Mouse (Mus musculus) kidney, adult 18-20 months (tissue): ENCODE data around the gene Tor1a.

ENCODE experiments used
- DNase-seq: peaks from one replicate; pipeline ENCODE4 v3.0.0; 2021

Tor1a gene

DNA sequence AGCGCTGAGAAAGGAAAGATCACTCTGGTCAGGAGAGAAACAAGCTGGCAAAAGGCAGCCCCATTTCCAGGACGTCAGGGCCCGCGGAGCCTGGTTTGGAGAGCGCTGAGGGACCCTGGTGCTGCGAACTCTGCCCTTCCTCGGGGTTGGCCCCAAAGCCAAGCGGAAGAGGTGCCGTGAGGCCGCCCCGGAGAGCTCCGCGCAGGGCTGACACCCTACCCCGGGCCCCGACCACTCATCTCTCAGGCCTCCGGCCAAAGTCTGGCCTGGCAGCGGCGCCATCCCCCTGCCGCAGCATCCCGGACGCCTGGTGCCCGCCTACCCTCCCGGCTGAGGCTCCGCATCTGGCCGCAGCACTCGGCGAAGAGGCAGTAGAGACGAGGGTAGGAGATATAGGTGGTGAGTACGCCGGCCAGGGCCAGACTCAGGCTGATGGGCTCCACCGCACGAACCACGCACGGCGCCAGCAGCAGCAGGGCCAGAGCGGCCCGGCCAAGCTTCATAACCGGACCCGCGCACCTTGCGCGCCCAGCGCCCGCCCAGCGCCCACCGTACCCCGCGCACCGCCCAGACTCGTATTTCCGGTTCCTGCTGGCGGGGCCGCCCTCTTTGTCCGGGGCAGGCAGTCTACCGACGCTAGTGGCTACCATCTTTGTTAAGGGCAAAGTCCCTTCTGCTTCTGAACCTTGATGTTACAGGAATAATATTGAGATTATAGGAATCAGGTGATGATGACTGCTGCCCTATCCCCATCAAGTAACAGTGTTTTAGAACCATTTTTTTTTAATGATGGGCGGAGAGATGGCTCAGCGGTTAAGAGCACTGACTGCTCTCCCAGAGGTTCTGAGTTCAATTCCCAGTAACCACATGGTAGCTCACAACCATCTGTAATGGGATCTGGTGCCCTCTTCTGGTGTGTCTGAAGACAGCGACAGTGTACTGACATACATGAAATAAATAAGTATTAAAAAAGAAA lies at the start of gene Tor1a:
Tor1a (minus strand) TSS at position 582 of the 976 bp plus-strand sequence.
- peak; percentile 90 for DNase-seq

DNA sequence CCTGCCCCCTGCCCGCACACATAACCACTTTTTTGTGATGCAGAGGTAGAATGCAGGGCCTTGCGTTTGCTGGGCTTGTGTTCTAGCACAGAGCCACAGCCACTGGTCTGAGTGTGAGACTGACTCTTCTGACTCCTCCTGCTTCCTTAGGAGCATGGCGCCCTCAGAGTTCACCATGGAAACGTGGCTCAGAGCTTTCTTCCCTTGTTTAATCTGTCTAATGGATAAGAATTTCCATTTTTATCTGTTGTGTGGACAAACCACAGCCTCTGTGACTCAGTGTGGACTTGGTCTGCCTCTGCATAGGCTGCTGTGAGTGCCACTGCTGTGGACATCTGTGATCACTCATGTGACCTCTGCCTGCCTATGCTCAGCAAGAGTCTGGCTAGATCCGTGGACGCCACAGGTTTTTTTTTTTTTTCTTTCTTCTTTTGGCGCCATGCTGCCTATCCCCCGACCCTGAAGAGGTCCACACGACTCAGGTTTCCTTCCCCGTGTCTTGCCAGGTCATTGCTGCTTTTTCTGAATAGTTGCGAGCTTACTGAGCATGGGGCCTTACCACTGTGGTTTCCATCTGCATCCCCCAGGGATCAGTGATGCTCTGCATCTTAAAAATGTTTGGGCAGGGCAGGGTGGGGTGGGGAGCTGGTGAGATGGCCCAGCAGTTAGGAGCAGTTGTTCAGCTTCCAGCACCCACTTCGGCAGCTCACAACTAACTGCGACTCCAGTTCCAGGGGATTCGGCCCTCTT lies 45.8 kb upstream of the Tor1a start:
- DNase-seq: no peak

DNA sequence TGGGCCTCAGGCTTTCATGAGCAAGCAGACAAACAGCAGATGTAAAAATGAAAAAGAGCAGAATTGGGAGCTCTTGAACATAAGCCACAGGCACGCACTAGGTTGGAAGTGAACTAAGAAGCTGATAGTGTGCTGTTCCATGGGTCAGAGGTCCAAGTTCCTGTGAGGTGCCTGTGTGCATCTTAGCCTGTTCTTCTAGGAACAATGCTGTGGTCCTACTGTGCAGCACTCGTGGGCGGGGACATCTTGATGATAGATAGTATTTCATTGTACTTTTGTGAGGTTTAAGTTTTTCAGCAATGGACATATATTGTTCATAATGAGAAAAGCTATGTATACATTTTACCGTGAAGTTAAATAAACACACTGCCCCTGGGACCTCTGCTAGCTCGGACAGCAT lies 39.5 kb upstream of the Tor1a start:
- DNase-seq: no peak

DNA sequence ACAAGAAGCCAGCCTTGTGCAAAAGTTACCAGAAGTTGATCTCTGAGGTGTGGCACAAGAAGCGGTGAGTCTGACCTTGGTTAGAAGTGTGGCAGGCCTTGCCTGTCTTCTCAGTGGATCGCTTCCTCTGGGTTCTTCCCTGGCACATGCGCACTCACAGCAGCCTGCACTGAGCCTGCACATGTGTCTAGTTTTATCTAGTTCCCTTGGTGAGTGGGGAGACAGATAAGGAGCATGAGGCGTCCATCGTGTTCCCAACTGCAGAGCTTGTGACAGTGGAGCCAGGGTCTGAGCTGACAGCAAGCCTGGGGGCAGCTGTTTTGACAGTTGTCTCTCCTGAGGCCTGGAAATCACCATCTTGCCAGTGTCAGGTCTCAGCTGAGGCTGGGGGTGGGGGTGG lies 38.7 kb upstream of the Tor1a start:
- no peak for DNase-seq

DNA sequence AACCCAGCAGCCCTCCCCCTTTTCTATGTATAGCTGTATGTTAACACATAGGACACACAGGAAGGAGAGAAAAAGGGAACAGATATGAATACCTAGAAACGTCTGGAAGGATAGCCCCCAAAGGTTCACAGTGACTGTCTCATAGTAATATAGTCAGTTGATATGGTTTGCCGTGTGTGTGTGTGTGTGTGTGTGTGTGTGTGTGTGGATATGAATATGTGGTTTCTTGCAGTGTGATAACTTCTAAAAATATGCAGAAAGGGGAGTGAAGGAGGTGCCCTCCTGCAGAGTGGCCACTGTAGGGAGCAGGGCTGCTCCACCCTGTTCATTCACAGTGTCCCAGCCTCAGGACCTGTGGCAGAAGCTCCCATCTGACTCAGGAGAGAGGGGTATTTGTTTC lies 37.7 kb upstream of the Tor1a start:
- DNase-seq: no peak

DNA sequence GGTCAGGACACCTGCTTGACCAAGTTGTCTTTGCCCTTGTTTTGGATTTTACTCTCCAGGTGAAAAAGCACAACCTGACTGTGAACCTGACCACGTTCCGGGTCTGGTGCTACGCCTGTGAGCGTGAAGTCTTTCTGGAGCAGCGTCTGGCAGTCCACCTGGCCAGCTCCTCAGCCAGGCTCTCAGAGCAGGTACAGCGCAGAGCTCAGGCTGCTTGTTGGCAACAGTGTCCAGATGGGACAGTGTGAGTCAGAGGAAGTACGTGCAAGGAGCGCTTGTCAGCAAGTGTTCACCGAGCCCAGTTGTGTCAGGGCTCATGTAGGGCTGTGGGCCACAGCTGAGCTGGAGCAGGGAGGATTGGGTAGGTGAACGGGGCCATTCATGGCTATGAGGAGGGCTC lies 35.1 kb upstream of the Tor1a start:
- no peak for DNase-seq

DNA sequence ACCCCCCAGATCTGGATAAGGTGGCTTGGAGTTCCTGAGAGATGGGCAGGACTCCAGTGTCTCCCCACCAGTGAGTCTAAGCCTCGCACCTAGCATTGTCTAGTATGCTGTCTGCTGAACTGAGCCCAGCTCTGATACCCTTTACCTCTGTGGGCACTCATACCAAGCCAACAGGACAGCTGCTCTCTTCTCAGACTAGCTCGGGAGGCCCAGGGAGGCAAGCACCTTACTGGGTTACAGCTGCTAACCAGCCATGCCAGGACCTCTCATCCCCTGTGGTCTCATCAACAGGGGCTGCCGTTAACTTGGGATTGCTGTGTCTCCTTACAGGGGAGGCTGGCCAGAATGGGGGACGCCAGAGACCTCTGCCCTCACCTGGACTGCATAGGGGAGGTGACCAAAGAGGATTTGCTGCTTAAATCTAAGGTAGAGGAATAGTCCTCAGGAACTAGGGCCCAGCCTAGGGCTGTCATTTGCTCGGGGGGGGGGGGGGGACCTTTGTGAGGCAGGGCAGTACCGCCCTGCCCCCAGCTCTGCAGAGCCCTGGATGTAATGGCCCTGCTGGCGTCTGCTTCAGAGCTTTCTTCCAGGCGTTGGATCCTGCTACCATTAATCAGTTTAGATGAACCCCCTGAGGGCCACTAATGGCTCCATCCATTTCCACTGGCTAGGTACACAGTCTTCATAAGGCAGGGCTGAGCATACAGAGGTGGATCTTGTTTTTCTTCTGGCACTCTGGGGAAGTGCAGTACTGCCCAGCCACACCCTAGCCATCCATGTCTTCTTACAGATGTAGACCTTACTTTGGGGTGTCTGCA lies 30.9 kb upstream of the Tor1a start:
- DNase-seq: no peak

DNA sequence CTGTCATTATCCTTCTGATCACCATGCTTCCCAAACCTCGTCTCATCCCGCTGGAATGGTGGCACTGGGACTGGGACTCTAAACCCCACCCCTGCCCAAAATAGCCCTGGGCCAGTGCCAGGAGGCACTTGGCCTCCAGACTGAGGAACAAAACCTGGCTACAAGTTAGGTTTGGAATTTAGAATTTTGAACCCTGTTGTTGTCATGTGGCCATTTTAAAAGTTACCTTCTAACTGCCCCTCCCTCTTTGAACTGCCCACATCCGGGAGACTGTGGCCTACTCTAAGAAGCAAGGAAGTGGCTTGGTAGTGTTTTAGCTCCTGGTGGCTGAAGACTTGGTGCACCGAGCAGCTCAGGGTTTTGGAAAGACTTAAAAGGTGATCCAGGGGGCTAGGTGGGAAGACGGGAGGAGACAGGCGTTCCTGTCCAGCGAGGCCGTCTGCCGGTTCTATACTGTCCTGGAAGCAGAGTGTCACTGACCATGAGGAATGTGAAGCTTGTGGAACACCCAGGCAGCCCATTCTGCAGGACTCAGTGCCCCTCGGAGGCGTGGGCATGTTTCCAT lies 27.8 kb upstream of the Tor1a start:
- DNase-seq: peak; percentile 53

DNA sequence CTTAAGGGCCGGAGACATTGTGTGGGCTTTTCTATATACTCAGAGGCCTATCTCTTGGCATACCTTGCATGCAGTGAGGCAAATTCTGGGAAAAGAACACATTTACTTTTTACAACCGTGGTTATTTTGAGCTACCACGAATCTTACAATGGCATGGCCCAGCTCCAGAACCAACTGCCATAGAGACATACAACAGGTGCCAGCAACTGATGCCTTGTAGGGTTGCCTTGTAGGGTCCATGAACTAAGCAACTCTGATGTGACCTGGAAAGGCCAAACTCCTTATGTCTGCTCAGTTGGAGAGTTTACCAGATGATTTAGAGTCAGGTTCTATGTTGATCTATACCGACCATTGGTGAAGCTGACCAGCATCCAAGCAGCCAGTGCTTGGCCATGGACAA lies 27.1 kb upstream of the Tor1a start:
- DNase-seq: no peak

DNA sequence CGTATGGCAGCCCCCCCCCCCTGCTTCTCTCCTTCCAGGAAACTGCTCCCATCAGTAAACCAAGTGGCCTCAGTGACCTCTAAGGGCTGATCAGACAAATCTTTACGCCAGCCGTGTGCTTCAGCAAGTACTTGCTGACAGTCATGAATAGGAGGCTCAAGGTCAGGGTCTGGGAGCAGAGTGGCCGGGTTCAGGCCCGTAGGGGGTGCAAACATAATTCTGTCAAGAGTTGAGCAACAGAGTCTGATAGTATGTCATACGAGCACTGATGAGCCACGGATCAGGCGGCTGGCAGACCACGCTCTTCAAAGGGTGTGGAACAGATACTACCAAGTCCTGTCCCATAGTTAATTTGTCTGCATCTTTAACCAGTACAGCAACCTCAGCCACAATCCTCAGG lies 22.5 kb upstream of the Tor1a start:
- DNase-seq: no peak

DNA sequence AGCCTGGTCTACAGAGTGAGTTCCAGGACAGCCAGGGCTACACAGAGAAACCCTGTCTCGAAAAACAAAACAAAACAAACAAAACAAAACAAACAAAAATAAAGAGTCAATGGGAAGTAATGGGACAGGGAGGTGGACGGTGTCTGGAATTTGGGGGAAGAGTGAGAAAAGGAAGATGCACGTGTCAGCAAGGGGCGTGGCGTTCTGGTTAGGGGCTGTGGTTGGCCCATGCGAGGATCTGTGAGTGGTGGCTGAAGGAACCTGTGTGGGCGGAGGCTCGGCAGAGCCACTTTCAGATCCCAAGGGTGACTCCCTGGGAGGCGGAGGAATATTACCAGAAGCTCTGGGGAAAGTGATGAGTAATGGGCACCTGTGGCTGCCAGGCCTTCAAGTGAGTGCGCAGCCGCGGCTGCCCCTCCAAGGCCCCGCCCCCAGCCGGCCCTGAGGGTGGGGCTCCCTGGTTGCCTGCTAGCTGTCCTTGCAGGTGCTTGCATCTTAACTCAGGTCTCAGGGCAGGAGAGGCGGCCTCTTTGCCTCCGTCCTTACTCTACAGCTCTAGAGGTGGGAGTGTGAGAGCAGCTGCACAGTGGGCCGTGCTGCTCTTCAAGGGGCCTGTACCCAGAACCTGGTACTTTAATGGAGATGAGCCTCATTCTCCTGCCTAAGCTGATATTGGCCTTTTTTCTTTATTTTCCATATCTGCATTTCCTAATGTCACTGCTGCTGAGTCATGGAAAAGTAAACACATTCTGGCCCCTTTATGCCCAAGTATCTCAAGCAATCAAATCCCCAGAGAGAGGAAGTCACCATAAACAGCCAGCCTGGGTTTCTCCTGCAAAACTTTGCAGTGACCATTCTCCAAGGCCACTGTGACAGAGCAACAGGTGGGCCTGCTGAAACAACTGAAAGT lies 17.6 kb upstream of the Tor1a start:
- DNase-seq: peak; percentile 61

DNA sequence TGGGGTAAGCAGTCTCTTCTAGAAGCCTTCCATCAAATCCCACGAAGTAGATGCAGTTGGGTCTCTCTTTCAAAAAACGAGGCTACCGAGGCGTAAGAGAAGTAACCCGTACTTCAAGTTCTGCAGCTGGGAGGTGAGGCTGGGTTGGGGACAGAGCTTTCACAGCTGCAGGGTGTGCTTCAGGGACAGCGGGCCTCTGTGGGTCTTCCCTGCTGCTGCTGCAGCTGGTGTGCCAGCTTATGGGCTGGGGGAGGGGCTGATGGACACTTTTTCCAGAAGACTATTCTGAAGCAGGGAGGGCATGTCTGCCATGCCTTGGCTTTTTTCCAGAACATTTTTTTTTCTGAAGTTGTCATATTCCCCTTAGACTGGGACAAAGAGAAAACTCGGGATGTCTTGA lies 15.3 kb upstream of the Tor1a start:
- no peak for DNase-seq

DNA sequence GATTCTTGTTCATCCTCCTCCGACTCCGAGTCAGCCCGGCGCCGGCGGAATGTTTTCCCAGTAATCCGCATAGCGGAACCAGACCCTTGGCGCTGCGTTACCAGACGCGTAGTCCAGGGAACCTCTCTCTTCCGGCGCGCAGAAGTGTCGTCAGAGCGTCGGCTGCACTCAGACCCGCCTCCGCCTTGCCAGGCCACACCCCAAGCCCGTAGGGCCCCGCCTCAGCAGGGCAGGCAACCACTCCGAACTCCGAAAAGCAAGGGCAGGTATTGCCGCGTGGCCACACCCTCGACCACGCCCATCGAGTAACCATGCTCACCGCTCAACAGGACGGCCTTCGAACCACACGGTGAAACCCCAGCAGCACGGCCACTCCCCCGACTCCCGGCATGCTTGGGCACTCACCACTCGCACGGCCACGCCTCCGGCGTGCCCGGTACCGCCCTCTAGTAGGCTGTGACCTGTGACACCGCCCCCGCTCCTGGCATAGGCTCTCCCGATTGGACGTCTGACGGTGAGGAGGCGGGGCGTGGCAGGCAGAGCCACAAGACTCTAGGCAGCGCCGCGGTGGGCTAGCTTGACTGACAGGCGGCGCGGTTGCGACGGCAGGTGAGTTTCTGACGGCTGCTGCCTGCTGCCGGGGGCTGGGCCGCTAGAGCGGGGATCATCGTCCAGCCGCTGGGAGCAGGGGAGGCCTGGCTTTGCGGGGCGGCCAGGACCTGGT lies 14.2 kb upstream of the Tor1a start, which contains the start of the genes BC005624 and Usp20:
BC005624 (minus strand) TSS at position 412 of the 724 bp plus-strand sequence.
Usp20 (plus strand) TSS at position 490 of the 724 bp plus-strand sequence.
- DNase-seq: peak; percentile 99

DNA sequence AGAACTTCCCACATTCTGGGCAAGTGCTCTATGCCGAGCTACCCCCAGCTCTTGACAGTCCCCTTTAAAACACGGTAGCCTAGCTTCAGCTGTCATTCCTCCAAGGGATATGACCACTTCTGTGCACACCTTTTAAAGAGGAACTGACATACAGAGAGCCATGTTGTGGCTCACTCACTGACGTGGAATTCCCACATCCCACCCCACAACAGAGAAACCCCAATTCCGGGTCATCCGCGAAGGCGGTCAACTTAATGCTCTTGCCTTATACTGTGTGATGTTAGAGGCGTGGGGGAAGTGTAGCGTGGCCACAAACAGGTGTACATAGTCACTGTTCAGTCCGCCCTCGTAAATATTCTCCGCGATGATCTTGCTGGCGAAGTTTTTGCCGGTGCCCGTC lies 907 bp downstream of the Tor1a start:
- no peak for DNase-seq

DNA sequence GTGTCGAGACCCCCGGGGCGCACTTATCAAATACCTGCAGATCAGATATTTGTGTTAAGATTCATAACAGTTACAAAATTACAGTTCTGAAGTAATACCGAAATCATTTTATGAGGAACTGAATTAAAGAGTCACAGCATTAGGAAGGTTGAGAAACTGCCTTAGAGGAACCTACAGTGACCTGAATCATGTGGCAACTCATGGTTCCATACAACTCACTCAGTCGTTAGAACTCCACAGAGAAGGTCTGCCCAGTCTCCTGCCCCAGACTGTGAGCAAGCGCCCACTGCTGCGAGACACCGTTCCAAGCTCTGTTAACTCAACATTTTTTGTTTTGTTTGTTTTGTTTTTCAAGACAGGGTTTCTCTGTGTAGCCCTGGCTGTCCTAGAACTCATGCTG lies 2.1 kb downstream of the Tor1a start:
- no peak for DNase-seq

DNA sequence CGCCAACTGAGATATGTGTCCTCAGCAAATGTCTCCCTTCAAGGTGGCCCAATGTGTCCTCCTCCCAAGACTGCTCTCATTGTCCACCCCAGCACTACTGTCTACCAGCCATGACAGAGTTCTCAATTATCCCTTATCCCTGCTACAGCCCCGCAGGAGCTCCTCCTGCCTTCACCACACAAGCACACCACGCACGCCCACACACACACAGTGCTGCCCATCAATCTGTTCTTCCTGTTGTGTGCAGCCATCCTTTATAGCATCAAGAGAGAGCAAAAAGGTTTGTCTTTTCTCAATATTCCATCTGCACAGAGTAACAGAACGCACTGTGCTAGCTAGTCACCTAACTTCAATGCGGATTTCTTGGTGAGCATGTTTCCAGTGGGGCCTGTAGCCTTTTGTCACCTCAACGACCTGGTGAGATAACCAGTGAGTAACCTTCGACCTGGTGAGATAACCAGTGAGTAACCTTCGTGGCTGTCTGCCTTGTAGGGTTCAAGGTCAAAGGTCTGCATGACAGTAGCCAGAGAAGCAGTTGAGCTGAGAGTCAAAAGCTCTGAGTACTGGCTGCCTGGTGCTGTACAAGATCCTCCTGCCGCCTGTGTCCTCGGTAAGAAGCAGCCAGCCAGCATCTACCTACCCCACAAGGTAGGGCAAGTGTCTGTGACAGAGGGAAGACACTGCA lies 5.0 kb downstream of the Tor1a start:
- no peak for DNase-seq

DNA sequence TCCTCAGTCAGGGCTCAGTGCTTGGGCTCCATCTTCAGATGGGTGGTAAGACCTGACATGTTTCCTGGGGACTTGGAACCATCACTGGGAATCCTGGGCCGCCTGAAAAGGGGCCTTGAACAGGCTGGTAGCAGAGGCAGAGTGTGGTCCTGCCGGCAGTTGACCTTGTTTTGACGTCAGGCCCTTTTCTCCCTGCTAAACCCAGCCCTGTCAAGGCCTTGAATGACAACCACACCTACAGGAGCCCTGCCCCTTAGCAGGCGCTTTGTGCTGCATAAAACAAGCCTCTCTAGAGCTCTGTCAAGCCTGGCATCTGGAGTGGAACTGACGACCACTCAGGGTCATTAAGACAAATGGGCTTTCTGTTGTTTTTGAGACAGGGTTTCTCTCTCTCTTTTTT lies 7.9 kb downstream of the Tor1a start:
- DNase-seq: no peak

DNA sequence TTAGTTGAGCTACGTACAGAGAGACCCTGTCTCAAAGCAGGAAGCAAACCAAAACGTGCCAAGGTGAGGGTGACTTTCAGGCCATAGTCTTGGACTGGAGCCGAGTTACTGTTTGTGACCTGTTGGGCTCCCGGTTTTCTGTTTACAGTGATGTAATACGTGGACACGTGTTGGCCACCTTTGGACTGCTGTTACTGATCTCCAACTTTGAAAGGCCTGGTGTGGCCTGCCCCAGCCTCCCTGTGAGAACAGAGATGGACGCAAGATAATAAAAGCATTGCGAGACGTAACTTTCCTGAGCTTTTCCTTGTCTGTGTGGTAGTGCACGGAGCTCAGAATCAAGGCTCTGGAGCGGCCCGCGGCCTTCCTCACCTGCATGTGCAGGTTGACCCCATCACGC lies 9.0 kb downstream of the Tor1a start:
- peak; percentile 49 for DNase-seq

DNA sequence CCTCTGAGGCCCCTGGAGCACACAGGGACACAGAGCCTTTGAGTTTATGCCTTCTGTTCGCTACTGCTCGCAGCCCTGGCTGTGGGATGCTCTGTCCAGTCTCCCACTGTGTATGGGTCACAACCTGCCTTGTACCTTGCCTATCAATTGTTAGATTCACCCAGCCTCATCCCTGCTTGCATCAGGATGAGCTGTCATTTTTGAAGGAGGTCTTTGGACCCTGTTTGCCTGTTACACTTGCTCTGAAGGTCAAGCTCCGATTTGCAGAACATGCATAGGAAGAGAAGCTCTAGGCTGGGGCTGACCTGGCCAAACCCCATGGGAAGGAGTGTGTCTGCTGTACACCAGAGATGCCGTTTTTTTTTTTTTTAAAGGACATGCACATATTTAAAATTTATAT lies 10.2 kb downstream of the Tor1a start:
- no peak for DNase-seq

DNA sequence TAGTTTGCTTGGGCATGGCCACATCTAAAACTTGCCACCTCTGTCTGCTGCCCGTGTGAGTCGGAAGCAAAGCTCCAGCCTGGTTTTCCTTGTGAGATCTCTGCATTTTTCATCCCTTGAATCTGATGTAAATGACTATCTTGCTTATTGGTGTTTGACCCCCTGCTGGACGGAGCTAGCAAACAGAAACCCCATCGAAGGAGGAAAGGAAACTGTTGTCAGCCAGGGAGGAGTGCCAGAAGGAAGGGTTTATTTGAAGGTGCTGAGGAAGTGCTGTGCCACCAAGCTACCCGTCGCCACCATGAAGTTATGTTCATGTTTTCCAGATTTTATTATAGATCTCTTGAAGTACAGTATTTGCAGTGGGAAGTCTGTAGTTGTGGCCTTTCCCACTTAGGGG lies 12.9 kb downstream of the Tor1a start:
- no peak for DNase-seq
